Mouse (Mus musculus) fibroblast of lung, adult 2 months (primary cell): ENCODE measurements at regions not wholly inside any gene's neighbourhood (a gene's known extent, or its start where the extent isn't known, plus 50 kb on each side); places are given as distances from the start of the nearest gene placed in this dataset.
"Not testable (repeated sequence)": the region's sequence is repeated elsewhere in the genome, so short reads cannot be mapped to it uniquely, and the experiment has no call there.

ENCODE experiments used
- DNase-seq: peaks from one replicate; pipeline ENCODE4 v3.0.0-alpha.2; 2011; ENCODE audit warnings: low read depth

DNA sequence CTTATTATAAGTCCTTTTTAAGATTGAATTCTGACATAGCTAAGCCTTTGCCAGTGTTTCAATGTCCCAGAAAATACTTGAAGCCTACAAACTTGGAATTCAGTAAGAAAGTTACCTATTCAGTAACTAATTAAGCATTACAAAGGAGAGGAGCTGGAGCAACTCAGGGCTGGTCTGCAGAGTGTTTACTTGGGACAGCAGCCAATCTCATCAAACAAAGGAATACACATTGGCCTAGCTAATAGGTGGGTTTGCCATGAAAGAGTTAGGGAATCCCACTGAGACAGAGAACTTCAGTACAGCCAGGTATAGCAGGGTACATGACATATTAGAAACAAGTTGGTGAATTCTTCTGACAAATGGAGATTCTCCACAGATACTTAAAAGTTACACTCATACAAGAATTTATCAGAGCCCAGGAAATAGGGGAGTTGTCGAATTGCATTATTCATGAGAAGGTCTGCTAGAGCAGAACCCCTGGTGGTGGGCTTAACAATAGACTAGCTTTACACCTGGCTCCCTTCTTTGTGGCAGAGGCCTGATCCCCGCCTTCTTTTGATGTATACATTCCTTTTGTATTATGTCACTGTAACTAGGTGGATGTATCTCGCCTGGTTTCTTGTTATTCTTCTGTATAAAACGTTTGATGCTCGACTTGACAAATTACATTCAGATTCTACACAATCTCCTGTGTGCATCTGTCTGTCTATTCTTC, 525.2 kb downstream of the 4930447F04Rik start:
- not testable (repeated sequence) for DNase-seq

- no peak for DNase-seq
Observed at GRCm38 (mm10) chrX:65769861-65770260, 534.2 kb downstream of the 4930447F04Rik start.

- DNase-seq = peak; percentile 2
Observed at GRCm38 (mm10) chrX:65734577-65734976, 569.4 kb downstream of the 4930447F04Rik start.

DNA sequence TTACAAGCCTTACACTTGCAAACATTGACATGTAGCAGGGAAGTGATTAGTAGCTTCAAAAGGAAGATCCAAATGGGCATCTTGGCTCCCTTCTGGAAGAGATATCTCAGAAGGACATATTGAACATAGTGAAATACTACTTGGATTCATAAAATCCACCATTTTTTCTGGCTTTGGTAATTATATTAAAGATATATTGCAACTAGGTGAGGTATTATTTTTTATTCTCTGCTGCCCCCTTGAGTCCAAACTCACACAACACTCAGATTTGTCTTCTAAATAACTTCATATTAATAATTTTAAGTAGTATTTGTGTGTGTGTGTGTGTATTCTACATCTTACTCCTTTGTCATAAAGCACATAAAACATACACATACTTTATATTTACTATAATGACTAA, 588.5 kb downstream of the 4930447F04Rik start:
- no peak for DNase-seq
